Mouse (Mus musculus) midbrain, postnatal 0 days (tissue): ENCODE measurements at regions not wholly inside any gene's neighbourhood (a gene's known extent, or its start where the extent isn't known, plus 50 kb on each side); places are given as distances from the start of the nearest gene placed in this dataset.

ENCODE experiments used
- ATAC-seq: fragments of 200-750 bp; cut with Nextera tagmentation; 2 replicates; pipeline ENCODE4 v1.8.0; 2017; ENCODE audit warnings: moderate number of reproducible peaks, mild to moderate bottlenecking, moderate TSS enrichment, moderate library complexity; ENCODE audit not compliant: low FRiP score
- DNase-seq: peaks from one replicate; pipeline ENCODE4 v3.0.0-alpha.2; 2015; ENCODE audit warnings: low spot score
- H3K27ac ChIP-seq: fragments of 300-500 bp; sonication (generic); 2 replicates; pipeline ENCODE4 v1.5.1; 2014; ENCODE audit warnings: low read depth, mild to moderate bottlenecking, low read length, mixed read lengths
- H3K27me3 ChIP-seq: fragments of 300-500 bp; sonication (generic); 2 replicates; pipeline ENCODE4 v1.6.1; 2014; ENCODE audit warnings: low read length, control low read depth, mixed read lengths; ENCODE audit not compliant: insufficient read depth
- H3K36me3 ChIP-seq: fragments of 300-500 bp; sonication (generic); 2 replicates; pipeline ENCODE4 v1.6.1; 2014; ENCODE audit warnings: low read length, control low read depth, mixed read lengths; ENCODE audit not compliant: insufficient read depth
- H3K4me1 ChIP-seq: fragments of 300-500 bp; sonication (generic); 2 replicates; pipeline ENCODE4 v1.6.1; 2014; ENCODE audit warnings: mild to moderate bottlenecking, control low read depth, antibody characterized with exemption, low read length, mixed read lengths; ENCODE audit not compliant: insufficient read depth
- H3K4me2 ChIP-seq: fragments of 300-500 bp; sonication (generic); 2 replicates; pipeline ENCODE4 v1.6.1; 2014; ENCODE audit warnings: low read depth, mild to moderate bottlenecking, low read length, mixed read lengths; ENCODE audit not compliant: poor library complexity, severe bottlenecking
- H3K4me3 ChIP-seq: fragments of 300-500 bp; sonication (generic); 2 replicates; pipeline ENCODE4 v1.5.1; 2014; ENCODE audit warnings: low read depth, mild to moderate bottlenecking, low read length, moderate library complexity
- H3K9ac ChIP-seq: fragments of 300-500 bp; sonication (generic); replicated peaks from 2 replicates; pipeline ENCODE4 v1.6.1; 2014; ENCODE audit warnings: mild to moderate bottlenecking, low read length, moderate library complexity, mixed read lengths; ENCODE audit not compliant: poor library complexity, severe bottlenecking
- H3K9me3 ChIP-seq: fragments of 300-500 bp; sonication (generic); 2 replicates; pipeline ENCODE4 v1.6.1; 2016; ENCODE audit warnings: low read length, control low read depth
- CTCF ChIP-seq: IDR thresholded peaks from 2 replicates; pipeline ENCODE4 v1.5.1; 2016; ENCODE audit warnings: antibody characterized with exemption, mild to moderate bottlenecking
- WGBS: fragments of 180-500 bp; shearing (Covaris S2); extraction: QIAGEN DNeasy Blood & Tissue Kit; methylation state at CpG from one replicate; pipeline ENCODE4 v1.1.7; 2014; 5-methylcytosine and 5-hydroxymethylcytosine counted together

- 87% methylated on average over 8 of the region's 8 CpGs for WGBS
- ATAC-seq, result no peak
Observed at GRCm38 (mm10) chr2:57424879-57425278, 187.4 kb downstream of the Gpd2 start.

GRCm38 (mm10) chr2:57425439-57425838 is 188.0 kb downstream of the Gpd2 start:
- DNase-seq, result no peak
- no peak for ATAC-seq
- no peak overlapping the region for H3K9ac ChIP-seq
- no peaks in the 10 kb centered on the region for H3K9me3 ChIP-seq
- no peaks in the 10 kb centered on the region for H3K4me1 ChIP-seq
- no peak overlapping the region for H3K4me2 ChIP-seq
- no peaks in the 10 kb centered on the region for H3K27me3 ChIP-seq
- H3K4me3 ChIP-seq, result no peak overlapping the region
- WGBS, result 97% methylated on average over 5 of the region's 5 CpGs
- TF ChIP-seq CTCF, result no peak
- no peaks in the 10 kb centered on the region for H3K36me3 ChIP-seq
- no peak overlapping the region for H3K27ac ChIP-seq

More at GRCm38 (mm10) chr2:57424879-57425278, 187.4 kb downstream of the Gpd2 start:
- Histone ChIP-seq H3K9ac (no peak overlapping the region), H3K27me3 (no peaks in the 10 kb centered on the region), H3K4me2 (no peak overlapping the region), H3K27ac (no peak overlapping the region), H3K4me3 (no peak overlapping the region), H3K4me1 (no peaks in the 10 kb centered on the region), H3K9me3 (no peaks in the 10 kb centered on the region), H3K36me3 (no peaks in the 10 kb centered on the region)
- DNase-seq, result no peak
- TF ChIP-seq CTCF, result no peak

- 91% methylated on average over 6 of the region's 6 CpGs for WGBS
- DNase-seq (no peak), ATAC-seq (no peak)
- Histone ChIP-seq H3K27me3 (no peaks in the 10 kb centered on the region), H3K27ac (no peak overlapping the region), H3K9me3 (no peaks in the 10 kb centered on the region), H3K36me3 (no peaks in the 10 kb centered on the region), H3K9ac (no peak overlapping the region), H3K4me3 (no peak overlapping the region), H3K4me1 (no peaks in the 10 kb centered on the region), H3K4me2 (no peak overlapping the region)
- no peak for TF ChIP-seq CTCF
Observed at GRCm38 (mm10) chr2:57450996-57451770, 213.7 kb downstream of the Gpd2 start.

GRCm38 (mm10) chr2:57453896-57454679 is 216.7 kb downstream of the Gpd2 start:
- no peak for ATAC-seq
- TF ChIP-seq CTCF, result no peak

GRCm38 (mm10) chr2:57459901-57460300 is 222.5 kb downstream of the Gpd2 start:
- TF ChIP-seq CTCF, result no peak
- 89% methylated on average over 2 of the region's 2 CpGs for WGBS
- Histone ChIP-seq H3K9ac (no peak overlapping the region), H3K9me3 (no peaks in the 10 kb centered on the region), H3K27me3 (no peaks in the 10 kb centered on the region), H3K27ac (no peak overlapping the region), H3K36me3 (no peaks in the 10 kb centered on the region), H3K4me3 (no peak overlapping the region), H3K4me2 (no peak overlapping the region), H3K4me1 (no peaks in the 10 kb centered on the region)
- DNase-seq (no peak), ATAC-seq (no peak)

More at GRCm38 (mm10) chr2:57453896-57454679, 216.7 kb downstream of the Gpd2 start:
- Histone ChIP-seq H3K9me3 (no peaks in the 10 kb centered on the region), H3K4me1 (no peaks in the 10 kb centered on the region), H3K4me3 (no peak overlapping the region), H3K9ac (no peak overlapping the region), H3K27ac (no peak overlapping the region), H3K27me3 (no peaks in the 10 kb centered on the region), H3K36me3 (no peaks in the 10 kb centered on the region), H3K4me2 (no peak overlapping the region)
- 90% methylated on average over 5 of the region's 5 CpGs for WGBS
- peak; percentile 3 for DNase-seq

GRCm38 (mm10) chr2:57473873-57474272 is 236.4 kb downstream of the Gpd2 start:
- no peak for TF ChIP-seq CTCF
- DNase-seq (no peak), ATAC-seq (no peak)
- Histone ChIP-seq H3K9me3 (no peaks in the 10 kb centered on the region), H3K27me3 (no peaks in the 10 kb centered on the region), H3K4me1 (no peaks in the 10 kb centered on the region), H3K9ac (no peak overlapping the region), H3K4me3 (no peak overlapping the region), H3K27ac (no peak overlapping the region), H3K4me2 (no peak overlapping the region), H3K36me3 (no peaks in the 10 kb centered on the region)
- 82% methylated on average over 3 of the region's 3 CpGs for WGBS
